Comparison of ENCODE assay signal across 8 mouse cellular contexts in genomic region chr11:32642899-32643886, GRCm38 (mm10). TPM values are rescaled to one million over a fixed set of nuclear protein-coding genes. Genes with fewer than 3 reads are reported as not detected.
A peak's percentile ranks its signal among the peaks of the same experiment; 100 is the strongest.
DNase-seq lines count a peak whose midpoint lies in the region; ATAC-seq and TF ChIP-seq lines count a peak whose summit lies in the region.

No protein-coding gene starts in this region.

- DNase-seq in kidney, adult 8-10 months = no peak
- no peak for DNase-seq in ES-E14 (ENCODE audit: low read depth, low spot score)
- DNase-seq in cerebellum, adult 18-20 months = peak; percentile 67 to 77
- peak; percentile 83 for DNase-seq in gastrocnemius, postnatal 14 days
- no peak for DNase-seq in limb, embryonic 14.5 days (ENCODE audit: low spot score)
- peak; percentile 51 for DNase-seq in midbrain, postnatal 0 days (ENCODE audit: low spot score)

- no peaks in the 10 kb centered on the region for H3K36me3 ChIP-seq in kidney, embryonic 14.5 days (ENCODE audit: control insufficient read depth, insufficient read depth, low read length)
- no peaks in the 10 kb centered on the region for H3K36me3 ChIP-seq in ES-E14 (ENCODE audit: control insufficient read depth, insufficient read depth, low read length, poor library complexity, severe bottlenecking)
- no peaks in the 10 kb centered on the region for H3K36me3 ChIP-seq in limb, embryonic 14.5 days (ENCODE audit: control insufficient read depth, insufficient read depth, low read length)
- no peaks in the 10 kb centered on the region for H3K36me3 ChIP-seq in midbrain, postnatal 0 days (ENCODE audit: insufficient read depth, low read length)

- H3K4me1 ChIP-seq in kidney, embryonic 14.5 days (ENCODE audit: control insufficient read depth, insufficient read depth, low read length) = peaks cover 9% of the 10 kb centered on the region
- H3K4me1 ChIP-seq in ES-E14 (ENCODE audit: control insufficient read depth in 2 of 2, insufficient read depth in 2 of 2, low read length in 2 of 2, poor library complexity in 1 of 2) = 0 out of 4 replicates have a peak, but pooled peaks cover 0 to 2% of the 10 kb centered on the region in 2 experiments
- H3K4me1 ChIP-seq in limb, embryonic 14.5 days (ENCODE audit: control insufficient read depth, insufficient read depth, low read length) = peaks cover 23% of the 10 kb centered on the region
- peaks cover 7% of the 10 kb centered on the region; the same call in 1 of the 2 replicates for H3K4me1 ChIP-seq in midbrain, postnatal 0 days (ENCODE audit: insufficient read depth, low read length)

- no peaks in the 10 kb centered on the region for H3K27me3 ChIP-seq in kidney, embryonic 14.5 days (ENCODE audit: control insufficient read depth, insufficient read depth, low read length)
- no peaks in the 10 kb centered on the region for H3K27me3 ChIP-seq in limb, embryonic 14.5 days (ENCODE audit: control insufficient read depth, insufficient read depth, low read length)
- H3K27me3 ChIP-seq in midbrain, postnatal 0 days (ENCODE audit: insufficient read depth, low read length) = no peaks in the 10 kb centered on the region

- TF ChIP-seq POLR2A in limb, embryonic 14.5 days (IDR thresholded peaks at IDR 0.05; ENCODE audit: borderline replicate concordance, extremely low read depth, insufficient read depth, insufficient read length) = no peak

- H3K9me3 ChIP-seq in kidney, embryonic 14.5 days (ENCODE audit: control insufficient read depth, low read length) = no peaks in the 10 kb centered on the region
- H3K9me3 ChIP-seq in ES-E14 (ENCODE audit: control insufficient read depth, insufficient read depth, low read depth, low read length) = no peaks in the 10 kb centered on the region
- no peaks in the 10 kb centered on the region for H3K9me3 ChIP-seq in limb, embryonic 14.5 days (ENCODE audit: control insufficient read depth, low read length)
- no peaks in the 10 kb centered on the region for H3K9me3 ChIP-seq in midbrain, postnatal 0 days (ENCODE audit: low read length)

- TF ChIP-seq CTCF in midbrain, postnatal 0 days (IDR thresholded peaks at IDR 0.05) = no peak

- WGBS in kidney, embryonic 14.5 days = 1% methylated on average over 50 of the region's 54 CpGs
- WGBS in limb, embryonic 14.5 days = 1% methylated on average over 35 of the region's 54 CpGs
- WGBS in midbrain, postnatal 0 days = under 1% methylated on average over 41 of the region's 54 CpGs

- in situ Hi-C loops in ES-E14 (cut with MboI; ENCODE audit: low sequenced_read_pairs in 2 of 2, unreplicated experiment in 2 of 2) = no loop called here

- peak overlapping the region; percentile 82 for H3K4me3 ChIP-seq in kidney, embryonic 14.5 days (ENCODE audit: low read length)
- peak overlapping the region; percentile 81 to 96 for H3K4me3 ChIP-seq in ES-E14 (ENCODE audit: insufficient read depth in 1 of 2, low read depth in 1 of 2, low read length in 2 of 2, poor library complexity in 1 of 2, severe bottlenecking in 1 of 2)
- H3K4me3 ChIP-seq in limb, embryonic 14.5 days (replicated peaks; ENCODE audit: low read length) = peak overlapping the region; percentile 95
- peak overlapping the region; percentile 99 for H3K4me3 ChIP-seq in midbrain, postnatal 0 days (ENCODE audit: low read depth, low read length)

- H3K4me2 ChIP-seq in kidney, embryonic 14.5 days (replicated peaks; ENCODE audit: low read depth, low read length) = peak overlapping the region; percentile 47
- H3K4me2 ChIP-seq in limb, embryonic 14.5 days (replicated peaks; ENCODE audit: low read depth, low read length, severe bottlenecking) = peak overlapping the region; percentile 74
- peak overlapping the region; percentile 83 for H3K4me2 ChIP-seq in midbrain, postnatal 0 days (ENCODE audit: low read depth, low read length, poor library complexity, severe bottlenecking)

- intact Hi-C loops in gastrocnemius, postnatal 14 days (cut with DNase I; ENCODE audit: low total_unique reads) = no loop called here

- H3K9ac ChIP-seq in kidney, embryonic 14.5 days (ENCODE audit: low read depth, low read length) = peak overlapping the region; percentile 94
- peak overlapping the region; percentile 95 for H3K9ac ChIP-seq in ES-E14 (ENCODE audit: insufficient read depth, low read depth, low read length, poor library complexity, severe bottlenecking)
- H3K9ac ChIP-seq in limb, embryonic 14.5 days (ENCODE audit: low read depth, low read length, severe bottlenecking) = peak overlapping the region; percentile 96
- H3K9ac ChIP-seq in midbrain, postnatal 0 days (replicated peaks; ENCODE audit: low read length, poor library complexity, severe bottlenecking) = peak overlapping the region; percentile 96

- peak; percentile 76 for ATAC-seq in kidney, embryonic 14.5 days (ENCODE audit: low FRiP score, low TSS enrichment)
- peak; percentile 56 for ATAC-seq in limb, embryonic 14.5 days (ENCODE audit: low FRiP score, low read depth)
- peak; percentile 71 for ATAC-seq in midbrain, postnatal 0 days (ENCODE audit: low FRiP score)
- no peak for ATAC-seq in inflammation-experienced regulatory T-cells, adult 6 months

- H3K27ac ChIP-seq in kidney, embryonic 14.5 days (ENCODE audit: low read depth, low read length) = peak overlapping the region; percentile 98
- H3K27ac ChIP-seq in ES-E14 (ENCODE audit: insufficient read depth, low read depth, low read length, poor library complexity, severe bottlenecking) = peak overlapping the region; percentile 85
- H3K27ac ChIP-seq in limb, embryonic 14.5 days (replicated peaks; ENCODE audit: low read depth, low read length) = peak overlapping the region; percentile 99
- peak overlapping the region; percentile 93 for H3K27ac ChIP-seq in midbrain, postnatal 0 days (ENCODE audit: low read depth, low read length)

TF ChIP-seq in ES-E14, 5 proteins besides CTCF, POLR2A, EP300 and RAD21:
- TF ChIP-seq MAFK (IDR thresholded peaks at IDR 0.05; ENCODE audit: insufficient read depth, low read depth, low read length) = no peak
- no peak for TF ChIP-seq CHD2 (IDR thresholded peaks at IDR 0.05; ENCODE audit: low read depth, low read length)
- no peak for TF ChIP-seq HCFC1 (IDR thresholded peaks at IDR 0.05; ENCODE audit: borderline replicate concordance, insufficient read depth, low read length)
- no peak for TF ChIP-seq ZC3H11A (IDR thresholded peaks at IDR 0.05; ENCODE audit: borderline replicate concordance, low read depth, low read length)
- no peak for TF ChIP-seq ZNF384 (IDR thresholded peaks at IDR 0.05; ENCODE audit: low read depth, low read length)

RNA-seq across cellular contexts. Expression of gene Fbxw11, which starts 0.7 kb away (rescaled TPM):
- 40.2 and 85.6 TPM in 2 replicates for polyA plus RNA-seq in kidney, embryonic 14.5 days (2014; fragmentation: Nextera tagmentation; extraction: Ambion mirVana)
- total RNA-seq in ES-E14 (2012; rRNA removed) = 37.7 and 45.8 TPM in 2 replicates
- 10 to 100 TPM; 53.3 to 53.6 TPM for total RNA-seq in gastrocnemius, postnatal 14 days (2021)
- polyA plus RNA-seq in limb, embryonic 14.5 days (2012; rRNA removed) = 56.1 and 75.6 TPM in 2 replicates
- 63.2 and 68.6 TPM in 2 replicates for polyA plus RNA-seq in limb, embryonic 14.5 days (2014; fragmentation: Nextera tagmentation; extraction: Ambion mirVana)
- total RNA-seq in midbrain, postnatal 0 days (2014; rRNA removed) = 130 and 140 TPM in 2 replicates
- 97.1 and 100 TPM in 2 replicates for polyA plus RNA-seq in midbrain, postnatal 0 days (2015; fragmentation: Nextera tagmentation; extraction: Ambion mirVana)
- 10 to 100 TPM; 20.0 to 28.6 (median 21.7) TPM for polyA plus RNA-seq in inflammation-experienced regulatory T-cells, adult 6 months (2017; shearing (Covaris generic))

Comparison
In these comparisons a context has a peak if more than half of its experiments do, and no peak if none do; other contexts are left out.
1. DNase-seq: peak in cerebellum, adult 18-20 months (2 of 2), gastrocnemius, postnatal 14 days (single experiment) and midbrain, postnatal 0 days (single experiment); none in kidney, adult 8-10 months (0 of 2), ES-E14 (single experiment) and limb, embryonic 14.5 days (single experiment).
2. Peak in every context shown above with its lines, with median percentiles within 50 percentile points of each other: H3K27ac ChIP-seq, H3K4me2 ChIP-seq, H3K4me3 ChIP-seq and H3K9ac ChIP-seq.